Mouse (Mus musculus) granulocyte monocyte progenitor cell, adult 5-6 weeks (primary cell): ENCODE measurements around the gene Rchy1. TPM values are rescaled to one million over a fixed set of nuclear protein-coding genes. Genes with fewer than 3 reads are reported as not detected.

Source experiments
- ATAC-seq: replicated peaks from 2 replicates; pipeline ENCODE4 v1.8.0; 2016; ENCODE audit warnings: mild to moderate bottlenecking, moderate TSS enrichment, inconsistent platforms; ENCODE audit not compliant: poor library complexity, severe bottlenecking
- total RNA-seq, 2 experiments: library from RNA; stranded (forward) in 1 of 2; stranded (reverse) in 1 of 2; fragments of 200-712, 200-1000 nt in 1 of 2; fragments of >200 nt in 1 of 2; fragmentation: Nextera tagmentation in 1 of 2; gene quantifications; 2 replicates each; pipeline ENCODE4 v1.2.3; 2014 to 2017

Rchy1 gene
- total RNA-seq (2014; fragmentation: Nextera tagmentation) (36.8 and 37.6 TPM in 2 replicates), total RNA-seq (2017) (23.9 and 30.2 TPM in 2 replicates)

DNA sequence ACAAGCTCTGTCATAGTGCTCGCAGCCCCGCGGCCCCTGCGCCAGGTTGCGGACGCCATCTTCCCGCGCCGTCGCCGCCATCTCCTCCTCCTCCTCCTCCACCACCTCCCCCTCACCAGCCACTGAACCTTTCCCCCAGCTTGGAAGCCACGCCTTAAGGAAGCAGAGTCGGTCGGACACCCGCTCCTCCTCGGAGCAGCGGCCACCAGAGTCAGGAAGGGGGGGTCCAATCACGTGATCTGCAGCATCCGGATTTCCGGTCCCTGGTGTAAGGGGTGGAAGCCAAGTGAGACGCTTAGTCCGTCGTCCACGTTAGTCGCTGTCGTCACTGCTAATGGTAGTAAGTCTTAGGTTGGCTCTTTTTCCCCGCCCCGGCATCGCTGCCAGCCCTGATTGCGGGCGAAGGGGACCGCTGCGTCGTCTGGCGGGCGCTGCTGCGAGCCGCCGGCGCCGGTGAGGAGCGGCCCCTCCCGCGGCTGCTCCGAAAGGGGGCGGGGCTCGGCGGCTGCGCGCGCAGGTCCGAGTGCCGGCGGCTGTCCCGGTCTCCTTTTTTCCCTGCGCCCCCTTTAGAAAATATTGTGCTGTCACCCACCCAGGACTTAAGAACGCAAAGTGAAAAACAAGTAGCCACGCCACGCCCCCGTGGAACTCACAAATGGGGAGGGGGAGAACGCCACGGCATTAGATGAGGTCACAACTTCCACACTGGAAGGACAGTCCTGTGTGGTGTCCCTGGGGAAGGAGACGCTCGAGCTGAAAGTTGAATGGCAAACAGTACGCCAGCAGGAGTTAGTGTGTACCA, at the start of gene Rchy1:
Rchy1 (minus strand) TSS at position 430 of the 802 bp plus-strand sequence.
- ATAC-seq: peak; percentile 73

DNA sequence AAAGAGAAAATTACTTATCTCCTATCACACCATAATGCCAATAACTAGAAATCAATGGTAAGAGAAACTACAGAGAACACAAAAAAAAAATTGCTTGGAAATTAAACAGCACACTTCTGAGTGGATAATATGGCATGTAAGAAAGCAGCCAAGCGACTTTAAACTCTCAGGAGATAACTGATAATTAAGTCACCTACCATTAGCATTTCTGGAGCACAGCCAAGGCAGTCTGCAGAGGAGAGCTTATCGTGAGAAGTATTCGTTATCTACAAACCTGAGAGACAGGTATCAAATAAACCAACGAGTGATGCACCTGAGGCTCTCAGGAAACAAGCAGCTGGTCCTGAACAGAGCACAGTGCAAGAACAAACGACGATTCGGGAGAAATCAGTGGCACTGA, 48.9 kb upstream of the Rchy1 start:
- no peak for ATAC-seq

GRCm38 (mm10) chr5:92009827-92010226, 47.0 kb upstream of the Rchy1 start:
- no peak for ATAC-seq

DNA sequence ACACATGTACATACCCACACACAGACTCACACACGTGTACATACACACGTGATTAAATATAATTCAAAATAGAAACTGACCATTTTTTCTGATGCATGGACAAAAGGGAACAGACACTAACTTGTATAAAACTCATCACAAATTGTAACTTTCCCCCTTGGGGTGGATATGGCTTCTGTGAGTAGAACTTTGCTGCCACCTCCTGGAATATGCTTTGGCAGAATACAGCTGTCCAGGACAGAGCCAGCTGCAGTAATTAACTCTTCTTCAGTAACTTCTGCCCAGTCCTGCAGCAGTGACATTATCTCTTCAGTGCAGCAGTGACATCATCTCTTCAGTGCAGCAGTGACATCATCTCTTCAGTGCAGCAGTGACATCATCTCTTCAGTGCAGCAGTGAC, 40.1 kb upstream of the Rchy1 start:
- peak; percentile 68 for ATAC-seq

GRCm38 (mm10) chr5:92000770-92001169, 37.9 kb upstream of the Rchy1 start:
- ATAC-seq: peak; percentile 99

DNA sequence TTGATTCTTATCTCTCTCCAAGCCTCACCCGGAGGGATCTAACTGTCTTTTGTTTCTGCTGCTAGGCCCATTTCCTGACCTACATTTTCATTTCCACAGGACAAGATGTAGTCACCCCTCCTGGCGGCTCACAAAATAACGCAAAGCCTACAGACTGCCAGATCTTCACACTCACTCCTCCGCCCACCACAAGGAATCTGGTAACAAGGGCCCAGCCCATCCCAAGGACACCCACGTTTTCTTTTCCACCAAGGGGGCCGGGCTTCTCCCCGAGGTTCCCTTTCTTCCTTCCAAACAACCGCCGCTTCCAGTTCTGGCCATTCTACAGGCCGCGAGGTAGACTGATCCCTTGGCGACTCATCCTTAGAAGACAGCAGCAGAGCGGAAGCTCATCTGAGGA, 31.7 kb upstream of the Rchy1 start:
- ATAC-seq: no peak

DNA sequence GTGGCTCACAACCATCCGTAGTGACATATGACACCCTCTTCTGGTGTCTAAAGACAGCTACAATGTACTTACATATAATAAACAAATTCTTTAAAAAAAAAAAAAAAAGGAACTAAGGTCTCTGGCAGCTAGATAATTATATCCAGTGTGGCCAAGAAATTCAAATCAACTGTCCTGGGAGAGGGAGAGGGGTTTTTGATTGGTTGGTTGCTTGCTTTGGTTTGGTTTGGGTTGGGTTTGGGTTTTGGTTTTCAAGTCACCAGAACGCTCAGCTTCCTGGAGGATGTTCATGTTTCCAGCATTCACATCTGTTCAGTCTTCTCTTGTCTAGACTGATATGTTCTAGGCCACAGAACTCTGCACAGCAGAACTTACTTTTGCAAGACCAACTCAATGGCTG, 30.2 kb upstream of the Rchy1 start:
- ATAC-seq: no peak

DNA sequence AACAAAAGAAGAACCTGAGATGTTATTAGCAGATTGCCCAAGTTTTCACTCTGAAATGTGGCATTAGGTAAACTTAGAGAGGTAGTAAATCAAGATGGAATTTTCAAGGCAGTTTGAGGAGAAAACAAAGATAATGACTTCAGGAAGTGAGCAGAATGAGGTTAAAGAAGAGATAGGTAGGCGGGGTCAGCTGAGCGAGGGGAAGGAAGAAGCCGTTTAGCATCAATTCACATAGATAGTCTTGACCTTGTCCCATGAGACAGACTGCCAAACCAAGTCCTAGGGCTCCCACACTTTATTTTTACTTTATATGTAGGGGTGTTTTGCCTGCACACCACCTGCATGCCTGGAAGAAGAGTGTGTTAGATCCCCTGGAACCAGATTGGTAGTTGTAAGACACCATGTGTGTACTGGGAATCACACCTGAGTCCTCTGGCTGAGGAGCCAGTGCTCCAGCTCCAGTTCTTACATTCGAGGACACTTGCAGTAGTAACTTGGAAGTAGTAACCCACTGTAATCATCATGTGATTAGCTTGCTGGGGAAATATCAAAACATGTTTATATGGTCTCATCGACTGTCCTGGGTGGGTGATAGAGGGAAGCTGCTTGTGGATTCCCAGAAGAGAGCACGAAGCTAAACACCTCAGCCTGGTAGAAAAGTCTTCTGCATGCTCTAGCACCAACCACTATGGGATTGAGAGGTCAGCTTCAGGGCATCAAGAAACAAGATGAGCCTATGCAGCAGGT, 28.5 kb upstream of the Rchy1 start:
- no peak for ATAC-seq

DNA sequence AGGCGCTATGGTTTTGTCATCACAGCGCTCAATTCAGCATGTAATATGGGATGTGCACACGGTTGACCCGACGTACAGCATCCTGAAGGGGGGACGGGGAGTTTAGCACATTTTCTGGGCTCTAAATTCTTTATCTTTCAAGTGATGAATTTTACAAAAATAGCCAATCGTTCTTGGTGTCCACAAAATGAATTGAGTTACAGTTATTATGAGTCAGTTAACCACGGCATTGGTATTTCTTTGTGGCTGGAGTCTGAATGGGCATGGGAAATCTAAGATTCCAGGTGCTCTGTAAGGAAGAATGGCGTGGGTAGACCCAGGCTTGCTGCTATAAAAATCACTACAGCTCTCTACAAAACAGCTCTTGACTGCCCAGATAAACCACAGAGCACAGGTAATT, 26.4 kb upstream of the Rchy1 start:
- ATAC-seq: no peak

- ATAC-seq: no peak
Observed at GRCm38 (mm10) chr5:91987799-91988198, 24.9 kb upstream of the Rchy1 start.

- ATAC-seq: no peak
Observed at GRCm38 (mm10) chr5:91987236-91987635, 24.4 kb upstream of the Rchy1 start, which contains the start of gene Odaph. Gene Odaph, plus strand, starts transcription at chr5:91987475.

GRCm38 (mm10) chr5:91985721-91986120, 22.9 kb upstream of the Rchy1 start:
- no peak for ATAC-seq

GRCm38 (mm10) chr5:91983490-91983889, 20.6 kb upstream of the Rchy1 start:
- no peak for ATAC-seq

- no peak for ATAC-seq
Observed at GRCm38 (mm10) chr5:91981176-91981840, 18.4 kb upstream of the Rchy1 start.

- ATAC-seq: 0 out of 2 replicates have a peak, but pooled peaks have one; percentile 12
Observed at GRCm38 (mm10) chr5:91977397-91977770, 14.5 kb upstream of the Rchy1 start.

DNA sequence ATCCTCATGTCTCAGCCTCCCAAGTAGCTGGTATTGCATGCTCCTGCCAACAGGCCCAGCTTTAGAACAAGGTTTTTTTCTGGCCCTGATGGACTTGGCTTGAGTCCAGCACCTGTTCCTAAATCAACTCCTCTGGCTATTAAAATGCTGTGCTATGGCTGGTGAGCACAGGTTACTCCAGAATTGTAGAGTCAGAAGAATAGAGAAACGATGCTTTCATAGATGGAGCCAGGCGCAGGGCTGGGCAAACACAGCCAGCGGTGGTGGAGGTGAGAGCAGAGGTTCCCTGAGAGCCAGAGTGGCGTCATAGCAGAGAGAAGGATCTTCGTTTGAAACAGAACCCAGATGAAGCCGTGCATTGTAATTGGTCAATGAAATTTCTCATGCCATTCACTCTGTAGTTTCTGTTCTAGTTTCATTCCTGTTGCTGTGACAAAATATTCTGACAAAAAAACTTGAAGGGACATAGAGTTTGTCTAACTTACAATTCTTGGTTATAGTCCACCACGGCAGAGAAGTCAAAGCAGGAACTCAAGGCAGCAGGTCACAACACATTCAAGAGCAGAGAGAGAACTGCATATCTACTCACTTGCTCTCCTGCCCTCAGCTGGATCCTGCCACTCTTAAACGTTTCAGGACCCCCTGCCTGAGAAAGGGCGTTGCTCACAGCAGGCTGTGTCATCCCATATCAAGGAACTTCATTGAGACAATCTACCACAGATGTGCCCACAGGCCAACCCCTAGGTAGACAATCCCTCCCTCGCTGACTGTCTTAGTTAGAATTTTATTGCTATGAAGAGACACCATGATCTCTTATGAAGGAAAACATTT, 13.9 kb upstream of the Rchy1 start:
- ATAC-seq: peak; percentile 58

- no peak for ATAC-seq
Observed at GRCm38 (mm10) chr5:91975758-91976157, 12.9 kb upstream of the Rchy1 start.

DNA sequence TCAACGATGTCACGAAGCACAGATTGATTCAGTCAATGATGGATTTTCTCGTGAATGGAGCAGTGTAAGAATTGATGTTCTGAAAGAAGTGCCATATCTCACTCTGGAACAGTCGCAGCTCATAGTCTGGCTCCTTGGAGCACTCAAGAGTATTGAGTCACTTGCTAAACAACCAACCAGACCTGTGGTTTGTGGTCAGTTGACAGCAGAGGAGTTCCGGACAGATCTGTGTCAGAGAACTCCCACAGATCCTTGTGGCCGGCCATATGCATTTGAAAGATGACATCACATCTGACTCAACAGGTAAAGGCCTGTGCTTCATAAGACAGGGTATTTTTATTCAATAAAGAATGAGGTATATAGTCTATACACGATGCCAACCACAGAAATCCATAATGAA, 11.1 kb upstream of the Rchy1 start:
- peak; percentile 89 for ATAC-seq

- ATAC-seq: no peak
Observed at GRCm38 (mm10) chr5:91972046-91972445, 9.2 kb upstream of the Rchy1 start.

DNA sequence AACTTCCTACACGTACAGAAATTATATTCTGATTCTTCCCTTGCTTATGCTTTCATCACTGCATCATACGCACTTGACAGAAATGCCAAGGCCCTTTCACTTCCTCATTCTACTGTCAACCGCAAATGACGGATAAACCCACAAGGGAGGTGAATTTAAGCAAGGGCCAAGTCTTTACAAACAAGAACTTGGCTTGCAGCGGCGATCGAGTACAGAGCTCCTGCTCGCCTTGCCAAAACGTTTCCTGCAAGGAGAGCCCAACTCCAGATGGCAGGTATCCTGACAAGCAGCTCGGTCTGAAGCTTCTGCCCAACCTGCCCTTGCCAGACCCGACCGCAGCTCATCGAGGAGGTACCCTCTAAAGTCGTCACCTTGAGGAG, 619 bp downstream of the Rchy1 start:
- peak; percentile 66 for ATAC-seq
